Mouse (Mus musculus) WW6 (cell line): Measurements from ENCODE around the gene Zmiz2.
"Not testable (repeated sequence)": the region's sequence is repeated elsewhere in the genome, so short reads cannot be mapped to it uniquely, and the experiment has no call there.

Experiments
- DNase-seq: peaks from one replicate; pipeline ENCODE4 v3.0.0-alpha.2; 2013; ENCODE audit warnings: low read depth, low spot score

Zmiz2 gene

DNA sequence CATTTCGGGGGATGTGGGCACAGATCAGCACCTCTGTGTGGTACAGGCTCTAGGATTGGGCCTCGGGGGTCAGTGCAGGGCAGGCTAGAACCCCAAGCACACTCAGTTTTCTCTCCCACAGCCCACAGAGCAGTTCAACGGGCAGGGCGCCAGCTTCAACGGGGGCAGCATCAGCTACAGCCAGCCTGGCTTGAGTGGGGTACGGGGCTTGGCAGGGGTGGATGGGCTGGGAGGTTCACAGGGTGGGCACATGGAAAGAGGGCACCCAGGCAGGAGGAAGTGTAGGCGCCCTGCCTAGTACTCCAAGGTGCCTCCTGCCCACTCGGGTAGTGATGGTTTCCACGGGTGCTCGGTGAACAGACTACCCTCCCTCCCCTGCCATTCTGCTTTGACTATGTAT is 9.3 kb downstream of the Zmiz2 start:
- no peak for DNase-seq

DNA sequence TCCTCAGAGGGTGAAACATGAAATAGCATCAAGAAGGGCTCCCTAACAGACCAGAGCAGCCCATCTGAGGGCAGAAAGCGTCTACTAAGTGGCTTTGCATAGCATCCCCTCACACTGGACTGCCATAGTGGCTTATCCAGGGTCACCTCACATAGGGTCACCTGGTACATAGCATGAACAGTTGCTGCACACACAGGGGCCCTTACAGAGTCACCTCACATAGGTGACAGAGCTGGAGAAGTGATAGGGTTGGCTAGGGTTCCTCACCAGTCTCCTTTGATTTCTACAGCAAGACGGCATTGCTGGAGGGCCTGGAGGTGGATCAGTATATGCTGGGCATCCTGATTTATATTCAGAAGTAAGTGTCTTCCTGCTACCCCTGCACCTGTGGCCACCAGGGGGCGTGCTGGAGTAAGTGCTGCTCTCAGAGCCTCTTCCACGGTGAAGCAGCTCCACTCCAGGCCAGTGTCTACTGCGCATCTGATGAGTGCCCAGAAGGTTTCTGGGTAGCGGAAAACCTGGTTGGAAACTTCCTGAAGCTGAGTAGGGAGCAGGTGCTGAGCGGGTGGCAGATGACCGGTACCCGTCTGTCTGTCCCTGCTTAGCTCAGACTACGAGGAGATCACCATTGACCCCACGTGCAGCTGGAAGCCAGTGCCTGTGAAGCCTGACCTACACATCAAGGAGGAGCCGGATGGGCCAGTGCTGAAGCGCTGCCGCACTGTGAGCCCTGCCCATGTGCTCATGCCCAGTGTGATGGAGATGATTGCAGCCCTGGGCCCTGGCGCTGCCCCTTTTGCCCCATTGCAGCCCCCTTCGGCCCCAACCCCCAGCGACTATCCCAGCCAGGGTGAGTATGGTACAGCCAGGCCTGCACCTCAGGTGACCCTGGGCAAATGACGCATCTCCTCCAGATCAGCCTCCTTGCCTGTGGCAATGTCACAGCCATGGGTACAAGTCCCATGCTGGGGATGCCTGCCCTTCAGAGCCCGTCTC is 13.9 kb downstream of the Zmiz2 start:
- DNase-seq, result no peak

DNA sequence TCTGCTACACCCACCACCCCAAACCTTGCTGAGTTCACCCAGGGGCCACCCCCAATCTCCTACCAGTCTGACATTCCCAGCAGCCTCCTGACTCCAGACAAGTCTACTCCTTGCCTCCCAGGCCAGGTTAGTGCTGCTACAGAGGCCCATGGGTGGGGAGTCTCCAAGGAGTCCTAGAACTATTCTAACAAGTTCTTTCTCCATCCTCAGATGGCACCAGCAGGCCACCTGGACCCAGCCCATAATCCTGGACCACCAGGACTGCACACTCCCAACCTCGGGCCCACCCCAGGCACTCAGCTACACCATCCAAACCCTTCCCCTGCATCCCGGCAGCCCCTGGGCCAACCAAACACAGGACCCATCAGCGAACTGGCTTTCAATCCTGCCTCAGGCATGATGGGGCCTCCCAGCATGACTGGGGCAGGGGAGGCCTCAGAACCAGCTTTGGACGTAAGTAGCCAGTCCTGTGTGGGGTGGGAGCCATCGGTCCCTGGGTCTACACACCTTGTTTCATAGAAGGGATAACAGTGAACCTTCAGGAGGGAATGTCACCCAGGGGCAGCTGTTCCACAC is 15.0 kb downstream of the Zmiz2 start:
- DNase-seq, result no peak

DNA sequence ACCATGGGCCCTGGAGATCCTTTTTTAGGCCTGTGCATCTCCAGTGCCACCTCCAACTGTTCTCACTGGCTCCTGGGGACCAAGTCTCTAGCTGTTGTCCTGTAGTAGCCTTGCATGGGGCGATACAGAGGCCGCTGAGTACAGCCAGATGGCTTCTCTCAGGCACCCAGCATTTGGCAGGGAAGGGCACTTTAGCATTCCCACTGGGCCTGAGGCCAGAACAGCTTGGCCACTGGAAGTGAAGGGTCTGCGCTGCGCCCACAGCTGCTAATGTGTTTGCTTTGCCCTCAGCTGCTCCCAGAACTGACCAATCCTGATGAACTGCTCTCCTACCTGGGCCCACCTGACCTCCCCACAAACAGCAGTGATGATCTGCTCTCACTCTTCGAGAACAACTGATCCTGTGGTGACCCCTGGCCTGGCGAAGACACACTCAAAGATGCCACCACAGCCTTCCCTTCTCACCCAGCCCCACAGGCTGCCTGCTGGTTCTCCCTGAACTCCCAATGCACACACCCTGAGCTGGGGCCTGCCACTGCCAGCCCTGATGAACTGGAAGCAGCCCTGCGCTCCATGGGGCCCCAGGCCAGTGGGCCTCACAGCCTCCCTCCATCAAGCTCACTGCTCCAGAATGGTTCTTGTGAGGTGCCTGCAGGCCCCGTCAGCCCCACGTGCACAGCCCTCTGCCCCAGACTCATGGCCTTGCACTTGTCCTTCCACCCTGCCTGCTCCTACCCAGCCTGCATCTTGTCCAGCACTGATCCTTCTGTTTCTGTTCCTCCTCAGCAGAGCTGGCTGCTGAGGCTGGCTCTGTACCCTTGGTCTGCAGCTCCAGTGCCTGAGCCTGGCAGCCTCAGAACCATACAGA is 16.1 kb downstream of the Zmiz2 start:
- DNase-seq, result no peak

DNA sequence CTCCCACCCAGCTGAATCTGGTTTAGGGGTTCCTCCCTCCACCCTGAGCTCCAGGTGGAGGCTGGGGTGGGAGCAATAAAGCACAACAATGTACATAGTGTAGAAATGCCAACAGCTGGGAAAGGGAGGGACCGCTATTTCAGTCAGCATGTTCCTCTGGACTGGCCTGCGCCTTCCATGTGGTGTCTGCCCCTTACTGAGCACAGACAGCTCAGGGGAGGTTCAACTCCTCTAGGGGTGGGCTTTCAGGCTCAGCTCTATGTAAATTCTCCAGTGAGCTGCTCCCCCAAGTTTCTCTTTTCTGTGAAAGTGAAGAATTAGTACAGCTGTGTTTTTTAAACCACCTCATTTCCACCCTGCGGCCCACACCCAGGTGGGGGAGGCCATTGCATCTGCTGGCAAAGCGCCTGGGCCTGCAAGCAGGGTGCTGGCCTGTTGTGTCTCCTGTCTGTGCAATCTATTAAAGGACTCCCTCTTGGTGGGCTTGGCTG is 16.8 kb downstream of the Zmiz2 start:
- DNase-seq, result no peak

DNA sequence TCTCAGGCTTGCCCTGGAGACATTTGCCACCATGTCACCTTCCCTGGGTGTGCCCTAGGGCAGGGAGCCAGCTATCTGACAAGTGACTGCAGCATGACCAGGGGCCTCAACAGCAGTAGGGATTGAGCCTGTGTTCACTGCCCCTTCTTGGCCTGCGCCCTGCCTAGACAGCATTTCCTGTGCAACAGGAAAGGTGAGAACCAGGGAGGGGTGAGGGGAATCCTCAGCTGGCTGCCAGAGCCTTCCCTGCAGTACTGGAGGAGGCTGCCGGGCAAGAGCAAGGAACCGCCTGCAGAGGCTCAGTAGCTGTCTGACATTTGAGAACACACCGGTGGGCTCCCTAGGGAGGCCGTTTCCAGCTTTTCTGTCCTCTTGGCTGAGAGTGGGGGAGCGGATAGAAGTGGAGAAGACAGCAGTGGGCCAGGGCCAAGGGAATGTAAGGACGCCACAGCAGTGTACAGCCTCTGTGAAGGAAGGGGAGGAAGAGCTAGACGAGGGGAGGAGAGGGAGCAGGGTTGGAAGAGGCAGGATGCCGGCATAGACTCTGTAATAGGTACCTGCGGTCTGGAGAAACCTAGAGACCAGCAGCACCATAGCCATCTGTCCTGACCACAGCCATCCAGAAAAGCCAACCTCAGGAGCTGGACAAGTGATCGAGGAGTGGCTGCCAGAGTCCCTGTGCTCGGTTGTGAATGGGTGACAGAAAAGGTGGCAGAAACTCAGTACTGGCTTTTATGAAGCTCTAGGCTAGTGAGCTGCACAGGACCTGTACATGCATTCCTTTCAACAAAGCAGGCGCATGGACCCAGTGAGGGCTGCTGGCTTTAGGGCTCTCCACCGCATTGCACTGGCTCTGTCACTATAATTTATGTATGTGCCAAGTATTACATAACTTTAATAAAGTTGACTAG is 17.6 kb downstream of the Zmiz2 start:
- DNase-seq, result no peak

DNA sequence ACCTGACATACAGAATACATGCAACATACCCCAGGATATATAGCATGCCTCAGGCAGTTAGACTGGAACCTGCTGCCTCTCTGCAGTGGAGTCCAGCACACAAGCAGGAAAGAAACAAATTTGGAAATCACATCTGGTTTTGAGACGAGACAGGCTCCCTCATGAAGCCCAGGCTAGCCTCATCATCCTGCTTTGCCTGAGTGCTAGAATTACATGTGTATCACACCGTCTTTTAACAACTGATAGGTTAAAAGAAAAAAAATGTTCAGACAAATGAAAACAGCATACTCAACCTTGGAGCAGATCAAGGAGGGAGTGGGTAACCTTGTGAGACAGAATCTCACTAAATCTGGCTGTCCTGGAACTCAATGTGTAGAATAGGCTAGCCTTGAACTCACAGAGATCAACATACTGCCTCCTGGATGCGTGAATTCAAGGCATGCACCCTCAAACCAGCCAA is 18.3 kb downstream of the Zmiz2 start:
- no peak for DNase-seq

DNA sequence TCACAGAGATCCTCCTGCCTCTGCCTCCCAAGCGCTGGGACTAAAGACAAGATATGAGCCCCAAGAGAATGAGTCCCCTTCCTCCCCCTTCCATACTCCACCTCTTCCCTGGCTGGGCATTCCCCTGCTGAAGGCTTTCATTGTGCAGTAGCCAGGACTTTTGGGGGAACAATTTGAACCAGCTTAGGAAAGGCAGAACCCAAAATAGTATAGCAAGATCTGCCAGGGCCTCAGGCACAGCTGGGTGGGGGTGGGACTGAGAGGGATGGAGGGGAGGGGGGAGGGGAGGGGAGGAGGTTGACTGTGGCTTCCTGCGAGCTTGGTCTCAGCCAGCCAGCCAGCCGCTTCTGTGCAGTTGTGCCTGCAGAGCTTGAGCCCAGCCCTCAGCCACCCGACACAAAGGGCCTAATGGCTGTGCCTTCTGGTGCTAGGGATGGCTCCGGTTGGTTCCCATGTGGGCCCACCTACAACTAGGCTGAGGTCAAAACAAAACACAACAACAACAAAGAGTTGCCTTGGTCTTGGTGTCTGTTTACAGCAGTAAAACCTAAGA is 21.3 kb downstream of the Zmiz2 start:
- DNase-seq, result no peak

DNA sequence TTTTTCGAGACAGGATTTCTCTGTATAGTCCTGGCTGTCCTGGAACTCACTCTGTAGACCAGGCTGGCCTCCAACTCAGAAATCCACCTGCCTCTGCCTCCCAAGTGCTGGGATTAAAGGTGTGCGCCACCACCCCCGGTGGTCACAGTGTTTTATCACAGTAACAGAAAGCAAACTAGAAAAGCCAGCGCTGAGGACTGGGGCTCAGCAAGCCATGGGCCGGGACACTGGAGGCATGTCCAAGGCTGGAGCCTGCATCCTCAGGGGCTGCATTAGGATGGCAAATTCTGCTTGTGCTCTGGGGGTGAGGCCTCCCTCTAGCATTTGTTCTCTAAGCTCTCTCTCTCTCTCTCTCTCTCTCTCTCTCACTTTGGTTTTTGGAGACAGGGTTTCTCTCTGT is 21.9 kb downstream of the Zmiz2 start:
- DNase-seq, result not testable (repeated sequence)

DNA sequence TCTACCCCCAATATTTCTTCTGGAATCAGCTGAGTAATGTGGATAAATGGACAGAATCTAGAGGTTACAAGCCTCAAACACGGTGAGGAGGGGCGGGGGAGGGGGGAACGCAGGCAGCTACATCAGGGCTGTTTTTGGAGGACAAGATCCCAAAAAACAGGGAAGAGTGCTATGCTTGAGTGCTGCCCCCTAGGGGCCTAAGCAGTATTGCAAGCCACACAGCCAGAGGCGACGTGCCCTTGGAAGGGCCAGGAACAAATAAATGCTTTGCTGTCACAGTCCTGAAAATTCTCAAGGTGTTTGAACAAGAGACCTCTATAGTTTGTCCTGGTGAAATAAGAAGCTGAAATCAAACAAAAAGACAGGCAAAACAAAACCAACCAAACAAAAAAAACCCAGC is 22.8 kb downstream of the Zmiz2 start:
- DNase-seq, result no peak

DNA sequence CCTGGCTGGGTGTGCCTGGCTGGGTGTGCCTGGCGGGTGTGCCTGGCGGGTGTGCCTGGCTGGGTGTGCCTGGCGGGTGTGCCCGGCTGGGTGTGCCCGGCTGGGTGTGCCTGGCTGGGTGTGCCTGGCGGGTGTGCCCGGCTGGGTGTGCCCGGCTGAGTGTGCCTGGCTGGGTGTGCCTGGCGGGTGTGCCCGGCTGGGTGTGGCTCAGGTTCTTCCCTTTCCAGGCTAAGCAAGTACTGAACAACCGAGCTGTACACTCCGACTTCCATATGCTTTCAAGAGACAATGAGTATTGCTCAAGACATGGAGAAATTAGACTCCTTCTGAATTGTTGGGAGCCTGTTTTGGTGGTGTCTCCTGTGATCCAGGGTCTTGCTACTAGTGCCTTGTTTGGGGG is 24.4 kb downstream of the Zmiz2 start:
- no peak for DNase-seq

DNA sequence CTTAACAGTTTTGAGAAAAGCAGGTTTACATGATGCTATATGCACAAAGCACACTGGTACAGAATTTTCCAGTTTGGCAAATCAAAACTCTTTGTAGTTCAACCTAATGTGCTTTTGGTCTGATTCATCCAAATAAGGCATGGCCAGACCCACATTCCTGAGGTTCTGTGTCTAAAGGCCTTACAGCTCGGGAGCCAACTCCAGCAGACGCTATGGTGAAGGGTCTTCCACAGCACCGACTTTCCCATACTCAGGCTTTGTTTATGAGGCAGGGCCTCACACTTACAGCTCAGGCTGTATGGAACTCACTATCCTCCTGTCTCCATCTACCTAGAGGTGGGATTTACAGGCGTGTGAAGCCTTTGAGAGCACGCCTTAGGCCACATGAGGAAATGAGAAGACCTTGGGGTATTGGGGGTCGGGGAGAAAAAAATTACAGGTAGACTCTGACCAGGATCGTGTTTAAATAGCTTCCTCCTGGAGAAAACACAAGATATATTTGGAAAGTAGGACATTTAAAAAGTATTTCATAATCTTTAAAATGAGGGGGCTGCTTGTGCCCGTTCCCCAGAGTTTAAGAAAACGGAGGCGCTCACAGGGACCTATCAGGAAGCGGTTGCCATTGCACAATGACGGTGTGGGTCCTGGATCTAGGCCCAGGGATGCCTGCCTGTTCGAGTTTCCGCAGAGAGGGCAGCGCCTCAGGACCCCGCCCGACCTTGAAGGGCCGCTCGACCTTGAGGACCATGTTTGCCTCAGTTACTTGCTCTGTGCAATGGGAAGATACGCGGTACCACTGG is 26.1 kb downstream of the Zmiz2 start, which contains the start of gene Ppia:
Gene Ppia, plus strand, starts transcription at position 693 of the 800 bp plus-strand sequence.
- no peak for DNase-seq

DNA sequence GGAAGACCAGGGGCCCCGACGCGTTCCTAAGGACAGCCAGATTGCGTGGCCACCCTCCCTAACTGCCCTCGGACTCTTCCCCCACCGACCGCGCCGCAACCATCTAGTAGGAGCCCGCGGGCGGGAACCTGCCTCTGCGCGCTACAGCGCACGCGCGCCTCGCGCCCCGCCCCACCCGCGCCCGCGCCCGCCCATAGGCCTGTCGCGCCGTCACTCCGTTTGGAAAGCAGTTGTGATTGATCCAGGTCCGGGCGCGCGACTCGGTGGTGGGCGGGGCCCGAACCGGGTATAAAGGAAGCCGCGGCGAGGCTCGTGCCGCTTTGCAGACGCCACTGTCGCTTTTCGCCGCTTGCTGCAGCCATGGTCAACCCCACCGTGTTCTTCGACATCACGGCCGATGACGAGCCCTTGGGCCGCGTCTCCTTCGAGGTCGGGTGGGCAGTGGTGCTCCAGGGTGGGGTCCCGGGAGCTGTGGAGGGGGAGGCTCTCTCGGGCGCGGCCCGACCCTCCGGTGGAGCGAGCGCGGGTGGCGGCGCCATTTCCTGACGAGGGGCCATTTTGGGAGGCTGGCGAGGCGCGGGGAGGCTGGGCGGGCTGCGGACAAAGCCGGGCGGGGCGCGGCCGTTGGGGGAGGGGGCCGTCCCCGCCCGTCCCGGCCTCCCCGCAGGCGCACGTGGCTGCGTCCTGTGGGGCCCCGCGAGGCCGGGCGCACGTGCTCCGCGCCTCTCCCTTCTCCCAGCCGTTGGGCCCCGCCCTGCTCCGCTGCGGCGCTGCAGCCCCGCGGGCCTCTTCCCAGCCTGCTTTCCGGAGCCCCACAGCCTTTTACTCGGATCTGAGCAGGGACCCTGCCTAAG is 26.9 kb downstream of the Zmiz2 start:
- DNase-seq, result peak; percentile 90

DNA sequence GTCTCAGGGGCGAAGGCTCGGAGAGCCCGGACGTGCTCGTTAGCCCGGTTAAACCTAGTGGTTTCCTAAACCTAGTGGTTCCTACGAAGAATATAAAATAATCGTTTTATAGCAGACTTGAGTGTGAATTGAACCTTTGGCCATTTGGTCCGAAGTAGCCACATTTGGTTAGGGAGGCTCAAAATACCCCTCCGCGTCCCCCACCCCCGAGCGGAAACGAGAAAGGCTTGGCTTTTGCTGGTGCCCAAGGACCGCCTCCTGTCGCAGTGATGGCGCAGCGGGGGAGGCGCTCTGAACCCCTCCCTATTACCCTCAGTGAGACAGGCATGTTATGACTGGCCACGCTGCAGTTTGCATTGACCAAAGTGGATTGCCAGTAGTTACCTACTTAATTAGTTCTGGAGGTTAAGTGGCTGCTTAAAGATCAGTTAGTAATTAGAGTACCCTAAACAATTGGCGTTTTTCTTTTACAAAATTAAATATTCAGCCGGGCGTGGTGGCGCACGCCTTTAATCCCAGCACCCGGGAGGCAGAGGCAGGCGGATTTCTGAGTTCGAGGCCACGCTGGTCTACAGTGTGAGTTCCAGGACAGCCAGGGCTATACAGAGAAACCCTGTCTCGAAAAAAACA is 27.6 kb downstream of the Zmiz2 start:
- DNase-seq, result no peak

DNA sequence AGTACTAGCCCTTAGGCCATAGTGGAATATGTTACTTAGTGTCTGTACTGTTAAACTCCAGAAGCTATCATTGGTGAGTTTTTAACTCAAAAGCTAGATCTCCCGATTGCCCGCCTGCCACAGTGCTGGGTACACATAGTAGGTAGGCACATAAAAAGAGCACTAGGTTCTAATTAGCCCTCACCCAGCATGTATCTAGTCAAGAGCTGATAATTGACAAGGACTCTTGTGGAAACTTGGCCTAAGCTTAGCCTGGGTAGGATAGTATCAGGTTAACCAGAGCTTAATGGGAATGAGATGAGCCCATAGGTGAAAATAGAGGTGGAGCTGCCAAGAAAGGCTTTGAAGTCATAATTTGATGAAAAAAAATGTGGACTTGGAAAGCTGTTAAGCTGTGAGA is 28.2 kb downstream of the Zmiz2 start:
- no peak for DNase-seq

DNA sequence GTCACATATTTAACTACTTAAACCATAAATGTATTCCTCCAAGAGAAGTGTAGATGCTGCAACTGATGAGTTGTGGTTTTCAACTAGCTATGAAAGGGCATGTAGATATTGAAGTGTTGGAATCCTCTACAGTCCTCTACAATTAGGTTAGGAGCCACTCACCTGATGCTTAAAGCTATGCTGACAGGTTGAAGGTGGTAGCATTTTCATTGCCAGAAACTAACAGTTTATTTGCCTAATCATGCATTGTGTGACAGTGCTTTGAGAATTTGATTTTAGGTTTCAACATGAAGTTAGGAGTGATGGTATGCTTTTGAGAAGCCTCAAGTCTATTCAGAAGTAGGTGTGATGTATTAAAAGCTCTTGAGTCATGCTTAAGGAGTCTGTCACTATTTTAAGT is 28.6 kb downstream of the Zmiz2 start:
- DNase-seq, result no peak

DNA sequence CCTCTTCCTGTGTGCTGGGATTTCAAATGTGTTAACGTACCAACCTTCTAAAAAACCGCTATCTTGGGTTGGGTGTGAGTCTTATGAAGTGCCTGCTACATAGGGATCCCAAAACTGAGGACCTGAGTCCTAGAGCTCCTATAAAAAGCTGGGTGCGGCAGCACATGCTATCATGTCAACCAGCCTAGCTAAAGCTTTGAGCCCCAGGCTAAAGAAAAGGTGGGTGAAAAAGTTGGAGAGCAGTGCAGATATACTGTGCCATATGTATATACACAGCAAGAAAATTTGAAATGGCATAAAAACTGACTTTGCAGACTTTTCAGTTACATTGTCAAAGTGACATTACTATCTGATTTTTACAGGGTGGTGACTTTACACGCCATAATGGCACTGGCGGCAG is 29.9 kb downstream of the Zmiz2 start:
- DNase-seq, result no peak

DNA sequence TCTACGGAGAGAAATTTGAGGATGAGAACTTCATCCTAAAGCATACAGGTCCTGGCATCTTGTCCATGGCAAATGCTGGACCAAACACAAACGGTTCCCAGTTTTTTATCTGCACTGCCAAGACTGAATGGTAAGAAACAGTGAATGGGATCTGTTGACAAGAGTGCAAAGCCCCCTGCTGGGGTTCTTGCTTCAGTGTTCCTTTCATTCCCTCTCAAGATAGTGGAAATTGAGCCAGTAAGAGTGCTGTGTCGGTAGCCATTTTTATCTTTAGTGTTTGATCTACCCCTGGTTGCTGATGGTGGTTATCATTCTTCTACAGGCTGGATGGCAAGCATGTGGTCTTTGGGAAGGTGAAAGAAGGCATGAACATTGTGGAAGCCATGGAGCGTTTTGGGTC is 30.3 kb downstream of the Zmiz2 start:
- not testable (repeated sequence) for DNase-seq
